Mouse (Mus musculus): ENCODE measurements around the gene Tmem127. TPM values are rescaled to one million over a fixed set of nuclear protein-coding genes. Genes with fewer than 3 reads are reported as not detected.
"Not testable (repeated sequence)": the region's sequence is repeated elsewhere in the genome, so short reads cannot be mapped to it uniquely, and the experiment has no call there.

The Tmem127 gene
- polyA plus RNA-seq, 1 experiment: 27.3 TPM

GRCm38 (mm10) chr2:127251880-127252527 lies 4.3 kb downstream of the Tmem127 start:
- peaks cover 14% of the 10 kb centered on the region for H3K4me1 ChIP-seq (ENCODE audit: control insufficient read depth, insufficient read depth, insufficient read length, low read length)
- H3K27ac ChIP-seq (replicated peaks; ENCODE audit: low read depth, low read length): peak overlapping the region; percentile 39; the same call in 1 of the 2 replicates
- H3K4me3 ChIP-seq (ENCODE audit: insufficient read depth, low read depth, low read length): no peak overlapping the region

GRCm38 (mm10) chr2:127252787-127253186 lies 5.1 kb downstream of the Tmem127 start:
- Histone ChIP-seq H3K4me1 (ENCODE audit: control insufficient read depth, insufficient read depth, insufficient read length, low read length) (peaks cover 14% of the 10 kb centered on the region), H3K27ac (replicated peaks; ENCODE audit: low read depth, low read length) (no peak overlapping the region), H3K4me3 (ENCODE audit: insufficient read depth, low read depth, low read length) (no peak overlapping the region)

- Histone ChIP-seq H3K4me3 (ENCODE audit: insufficient read depth, low read depth, low read length) (no peak overlapping the region), H3K27ac (replicated peaks; ENCODE audit: low read depth, low read length) (no peak overlapping the region), H3K4me1 (ENCODE audit: control insufficient read depth, insufficient read depth, insufficient read length, low read length) (peaks cover 22% of the 10 kb centered on the region)
Measured at GRCm38 (mm10) chr2:127254604-127255134, 7.0 kb downstream of the Tmem127 start.

GRCm38 (mm10) chr2:127255294-127255693 lies 7.6 kb downstream of the Tmem127 start:
- no peak overlapping the region for H3K27ac ChIP-seq (replicated peaks; ENCODE audit: low read depth, low read length)
- no peak overlapping the region for H3K4me3 ChIP-seq (ENCODE audit: insufficient read depth, low read depth, low read length)
- peaks cover 23% of the 10 kb centered on the region for H3K4me1 ChIP-seq (ENCODE audit: control insufficient read depth, insufficient read depth, insufficient read length, low read length)

- H3K27ac ChIP-seq (replicated peaks; ENCODE audit: low read depth, low read length): peak overlapping the region; percentile 62; the same call in 1 of the 2 replicates
- peaks cover 14% of the 10 kb centered on the region; the same call in 1 of the 2 replicates for H3K4me1 ChIP-seq (ENCODE audit: control insufficient read depth, insufficient read depth, insufficient read length, low read length)
- no peak overlapping the region for H3K4me3 ChIP-seq (ENCODE audit: insufficient read depth, low read depth, low read length)
Measured at GRCm38 (mm10) chr2:127259340-127259739, 11.6 kb downstream of the Tmem127 start.

GRCm38 (mm10) chr2:127262480-127262879 lies 14.8 kb downstream of the Tmem127 start:
- H3K4me1 ChIP-seq (ENCODE audit: control insufficient read depth, insufficient read depth, insufficient read length, low read length): peaks cover 14% of the 10 kb centered on the region; the same call in 1 of the 2 replicates
- no peak overlapping the region for H3K27ac ChIP-seq (replicated peaks; ENCODE audit: low read depth, low read length)
- H3K4me3 ChIP-seq (ENCODE audit: insufficient read depth, low read depth, low read length): no peak overlapping the region

- H3K4me1 ChIP-seq (ENCODE audit: control insufficient read depth, insufficient read depth, insufficient read length, low read length): peaks cover 5% of the 10 kb centered on the region; the same call in 1 of the 2 replicates
- H3K27ac ChIP-seq (replicated peaks; ENCODE audit: low read depth, low read length): no peak overlapping the region
- no peak overlapping the region for H3K4me3 ChIP-seq (ENCODE audit: insufficient read depth, low read depth, low read length)
Measured at GRCm38 (mm10) chr2:127267854-127268253, 20.1 kb downstream of the Tmem127 start.

GRCm38 (mm10) chr2:127269491-127270299 lies 22.0 kb downstream of the Tmem127 start, which contains the start of gene Stard7:
Gene Stard7, plus strand, starts transcription at chr2:127270218.
- Histone ChIP-seq H3K4me1 (ENCODE audit: control insufficient read depth, insufficient read depth, insufficient read length, low read length) (peaks cover 6% of the 10 kb centered on the region; the same call in 1 of the 2 replicates), H3K4me3 (ENCODE audit: insufficient read depth, low read depth, low read length) (peak within 1 kb of the TSS; percentile 88), H3K27ac (replicated peaks; ENCODE audit: low read depth, low read length) (peak within 1 kb of the TSS; percentile 97)

- H3K4me3 ChIP-seq (ENCODE audit: insufficient read depth, low read depth, low read length): peak overlapping the region; percentile 87
- H3K27ac ChIP-seq (replicated peaks; ENCODE audit: low read depth, low read length): peak overlapping the region; percentile 76
- H3K4me1 ChIP-seq (ENCODE audit: control insufficient read depth, insufficient read depth, insufficient read length, low read length): peaks cover 6% of the 10 kb centered on the region
Measured at GRCm38 (mm10) chr2:127270300-127271041, 22.8 kb downstream of the Tmem127 start.

- Histone ChIP-seq H3K27ac (replicated peaks; ENCODE audit: low read depth, low read length) (no peak overlapping the region), H3K4me1 (ENCODE audit: control insufficient read depth, insufficient read depth, insufficient read length, low read length) (peaks cover 6% of the 10 kb centered on the region), H3K4me3 (ENCODE audit: insufficient read depth, low read depth, low read length) (peak overlapping the region; percentile 87)
Measured at GRCm38 (mm10) chr2:127271042-127271515, 23.4 kb downstream of the Tmem127 start.

- not testable (repeated sequence) for H3K27ac ChIP-seq (replicated peaks; ENCODE audit: low read depth, low read length); H3K4me3 ChIP-seq (ENCODE audit: insufficient read depth, low read depth, low read length); H3K4me1 ChIP-seq (ENCODE audit: control insufficient read depth, insufficient read depth, insufficient read length, low read length)
Measured at GRCm38 (mm10) chr2:127272049-127272448, 24.3 kb downstream of the Tmem127 start.

GRCm38 (mm10) chr2:127272806-127273205 lies 25.1 kb downstream of the Tmem127 start:
- peaks cover 6% of the 10 kb centered on the region for H3K4me1 ChIP-seq (ENCODE audit: control insufficient read depth, insufficient read depth, insufficient read length, low read length)
- no peak overlapping the region for H3K27ac ChIP-seq (replicated peaks; ENCODE audit: low read depth, low read length)
- no peak overlapping the region for H3K4me3 ChIP-seq (ENCODE audit: insufficient read depth, low read depth, low read length)

GRCm38 (mm10) chr2:127274590-127274989 lies 26.9 kb downstream of the Tmem127 start:
- Histone ChIP-seq H3K4me3 (ENCODE audit: insufficient read depth, low read depth, low read length) (no peak overlapping the region), H3K27ac (replicated peaks; ENCODE audit: low read depth, low read length) (no peak overlapping the region), H3K4me1 (ENCODE audit: control insufficient read depth, insufficient read depth, insufficient read length, low read length) (peaks cover 4% of the 10 kb centered on the region)

- H3K27ac ChIP-seq (replicated peaks; ENCODE audit: low read depth, low read length): no peak overlapping the region
- H3K4me3 ChIP-seq (ENCODE audit: insufficient read depth, low read depth, low read length): no peak overlapping the region
- peaks cover 6% of the 10 kb centered on the region for H3K4me1 ChIP-seq (ENCODE audit: control insufficient read depth, insufficient read depth, insufficient read length, low read length)
Measured at GRCm38 (mm10) chr2:127275551-127276320, 28.0 kb downstream of the Tmem127 start.

All from brown adipose tissue, adult 24 weeks (tissue).